Mouse (Mus musculus) hindbrain, embryonic 15.5 days (tissue): Measurements from ENCODE around the gene Pld3. TPM values are rescaled to one million over a fixed set of nuclear protein-coding genes. Genes with fewer than 3 reads are reported as not detected.

Experiments
- ATAC-seq: fragments of 200-750 bp; cut with Nextera tagmentation; 2 replicates; pipeline ENCODE4 v1.8.0; 2017; ENCODE audit warnings: low read depth, moderate number of reproducible peaks, moderate TSS enrichment; ENCODE audit not compliant: low FRiP score
- H3K27ac ChIP-seq: fragments of 300-500 bp; sonication (generic); replicated peaks from 2 replicates; pipeline ENCODE4 v1.5.1; 2015; ENCODE audit warnings: mild to moderate bottlenecking, inconsistent platforms
- H3K27me3 ChIP-seq: fragments of 300-500 bp; sonication (generic); 2 replicates; pipeline ENCODE4 v1.6.1; 2015; ENCODE audit warnings: control low read depth, inconsistent platforms
- H3K36me3 ChIP-seq: fragments of 300-500 bp; sonication (generic); 2 replicates; pipeline ENCODE4 v1.6.1; 2015; ENCODE audit warnings: control low read depth, inconsistent platforms
- H3K4me1 ChIP-seq: fragments of 300-500 bp; sonication (generic); replicated peaks from 2 replicates; pipeline ENCODE4 v1.6.1; 2015; ENCODE audit warnings: control low read depth, inconsistent platforms
- H3K4me2 ChIP-seq: fragments of 300-500 bp; sonication (generic); 2 replicates; pipeline ENCODE4 v1.6.1; 2015; ENCODE audit warnings: moderate library complexity, mild to moderate bottlenecking, inconsistent platforms
- H3K4me3 ChIP-seq: fragments of 300-500 bp; sonication (generic); 2 replicates; pipeline ENCODE4 v1.5.1; 2015; ENCODE audit warnings: mild to moderate bottlenecking, inconsistent platforms
- H3K9ac ChIP-seq: fragments of 300-500 bp; sonication (generic); 2 replicates; pipeline ENCODE4 v1.6.1; 2015; ENCODE audit warnings: inconsistent platforms
- H3K9me3 ChIP-seq: fragments of 300-500 bp; sonication (generic); 2 replicates; pipeline ENCODE4 v1.6.1; 2016; ENCODE audit warnings: control low read depth, inconsistent platforms
- WGBS: fragments of 180-500 bp; shearing (Covaris S2); methylation state at CpG from one replicate; pipeline ENCODE4 v1.1.7; 2015; 5-methylcytosine and 5-hydroxymethylcytosine counted together
- polyA plus RNA-seq: library from polyadenylated mRNA; unstranded; fragments of >200 nt; fragmentation: Nextera tagmentation; extraction: Ambion mirVana; gene quantifications from 2 replicates; pipeline ENCODE4 v1.2.1, GENCODE M21; 2015

The Pld3 gene
- polyA plus RNA-seq: 189 TPM in 2 replicates

GRCm38 (mm10) chr7:27552931-27553513 is at the start of gene Pld3, which contains the start of gene 2310022A10Rik:
TSS of gene Pld3 (minus strand) at chr7:27553218.
TSS of gene 2310022A10Rik (plus strand) at chr7:27553233.
- Histone ChIP-seq H3K4me1 (peaks cover 25% of the 10 kb centered on the region), H3K4me2 (peak within 1 kb of the TSS; percentile 92), H3K36me3 (peaks cover 11% of the 10 kb centered on the region), H3K27ac (peak within 1 kb of the TSS; percentile 68), H3K27me3 (no peaks in the 10 kb centered on the region), H3K9me3 (no peaks in the 10 kb centered on the region), H3K9ac (peak within 1 kb of the TSS; percentile 72), H3K4me3 (peak within 1 kb of the TSS; percentile 90)
- peak; percentile 99 for ATAC-seq
- WGBS: under 1% methylated on average over 41 of the region's 41 CpGs

GRCm38 (mm10) chr7:27602161-27602560 is 49.1 kb upstream of the Pld3 start:
- 82% methylated on average over 2 of the region's 2 CpGs for WGBS
- no peaks in the 10 kb centered on the region for H3K36me3 ChIP-seq
- no peak overlapping the region for H3K4me3 ChIP-seq
- H3K9ac ChIP-seq: no peak overlapping the region
- no peaks in the 10 kb centered on the region for H3K9me3 ChIP-seq
- no peaks in the 10 kb centered on the region for H3K27me3 ChIP-seq
- peaks cover 66% of the 10 kb centered on the region for H3K4me1 ChIP-seq
- 0 out of 2 replicates have a peak overlapping the region, but pooled peaks have one; percentile 38 for H3K27ac ChIP-seq
- no peak for ATAC-seq
- no peak overlapping the region for H3K4me2 ChIP-seq

- H3K4me3 ChIP-seq: no peak overlapping the region
- no peaks in the 10 kb centered on the region for H3K27me3 ChIP-seq
- peaks cover 66% of the 10 kb centered on the region for H3K4me1 ChIP-seq
- no peak overlapping the region for H3K9ac ChIP-seq
- peak overlapping the region; percentile 38 for H3K27ac ChIP-seq
- no peaks in the 10 kb centered on the region for H3K36me3 ChIP-seq
- no peak for ATAC-seq
- H3K4me2 ChIP-seq: no peak overlapping the region
- 54% methylated on average over 4 of the region's 4 CpGs for WGBS
- no peaks in the 10 kb centered on the region for H3K9me3 ChIP-seq
These were observed 48.6 kb upstream of the Pld3 start for GRCm38 (mm10) chr7:27601628-27602027.

- no peak overlapping the region for H3K27ac ChIP-seq
- WGBS: 80% methylated on average over 7 of the region's 7 CpGs
These were observed 45.0 kb upstream of the Pld3 start for GRCm38 (mm10) chr7:27598053-27598452.

GRCm38 (mm10) chr7:27596586-27597503 is 43.8 kb upstream of the Pld3 start:
- 54% methylated on average over 10 of the region's 10 CpGs for WGBS
- Histone ChIP-seq H3K4me2 (0 out of 2 replicates have a peak overlapping the region, but pooled peaks have one; percentile 10), H3K9ac (no peak overlapping the region), H3K4me1 (peaks cover 62% of the 10 kb centered on the region), H3K36me3 (no peaks in the 10 kb centered on the region), H3K4me3 (no peak overlapping the region), H3K27ac (peak overlapping the region; percentile 62), H3K27me3 (no peaks in the 10 kb centered on the region), H3K9me3 (no peaks in the 10 kb centered on the region)
- no peak for ATAC-seq

More at GRCm38 (mm10) chr7:27598053-27598452, 45.0 kb upstream of the Pld3 start:
- Histone ChIP-seq H3K9me3 (no peaks in the 10 kb centered on the region), H3K36me3 (no peaks in the 10 kb centered on the region), H3K4me2 (no peak overlapping the region), H3K4me1 (peaks cover 57% of the 10 kb centered on the region), H3K27me3 (no peaks in the 10 kb centered on the region), H3K4me3 (no peak overlapping the region), H3K9ac (no peak overlapping the region)
- no peak for ATAC-seq

GRCm38 (mm10) chr7:27592934-27593645 is 40.1 kb upstream of the Pld3 start:
- H3K4me2 ChIP-seq: peak overlapping the region; percentile 77
- WGBS: 68% methylated on average over 12 of the region's 12 CpGs
- no peaks in the 10 kb centered on the region for H3K27me3 ChIP-seq
- peak overlapping the region; percentile 100 for H3K27ac ChIP-seq
- H3K4me3 ChIP-seq: peak overlapping the region; percentile 85
- H3K36me3 ChIP-seq: no peaks in the 10 kb centered on the region
- peak overlapping the region; percentile 88 for H3K9ac ChIP-seq
- H3K9me3 ChIP-seq: no peaks in the 10 kb centered on the region
- no peak for ATAC-seq
- H3K4me1 ChIP-seq: peaks cover 42% of the 10 kb centered on the region

- peak overlapping the region; percentile 77 for H3K4me2 ChIP-seq
- 3% methylated on average over 17 of the region's 17 CpGs for WGBS
These were observed 39.4 kb upstream of the Pld3 start for GRCm38 (mm10) chr7:27592217-27592929.

GRCm38 (mm10) chr7:27591266-27592216 is 38.5 kb upstream of the Pld3 start, which contains the start of gene Akt2:
TSS of gene Akt2 (plus strand) at chr7:27591552.
- peak; percentile 94 for ATAC-seq
- peak within 1 kb of the TSS; percentile 77 for H3K4me2 ChIP-seq
- no peaks in the 10 kb centered on the region for H3K9me3 ChIP-seq
- no peaks in the 10 kb centered on the region for H3K27me3 ChIP-seq
- peak within 1 kb of the TSS; percentile 100 for H3K27ac ChIP-seq
- no peaks in the 10 kb centered on the region for H3K36me3 ChIP-seq
- H3K4me3 ChIP-seq: peak within 1 kb of the TSS; percentile 85
- H3K9ac ChIP-seq: peak within 1 kb of the TSS; percentile 88
- peaks cover 26% of the 10 kb centered on the region for H3K4me1 ChIP-seq
- WGBS: under 1% methylated on average over 60 of the region's 71 CpGs

More at GRCm38 (mm10) chr7:27592217-27592929, 39.4 kb upstream of the Pld3 start:
- peaks cover 35% of the 10 kb centered on the region for H3K4me1 ChIP-seq
- H3K36me3 ChIP-seq: no peaks in the 10 kb centered on the region
- H3K4me3 ChIP-seq: peak overlapping the region; percentile 85
- H3K9ac ChIP-seq: peak overlapping the region; percentile 88
- H3K27ac ChIP-seq: peak overlapping the region; percentile 100
- ATAC-seq: peak; percentile 73
- no peaks in the 10 kb centered on the region for H3K27me3 ChIP-seq
- no peaks in the 10 kb centered on the region for H3K9me3 ChIP-seq

- H3K36me3 ChIP-seq: no peaks in the 10 kb centered on the region
- H3K9me3 ChIP-seq: no peaks in the 10 kb centered on the region
- peak overlapping the region; percentile 100 for H3K27ac ChIP-seq
- peak overlapping the region; percentile 77 for H3K4me2 ChIP-seq
- peak overlapping the region; percentile 31; the same call in 1 of the 2 replicates for H3K9ac ChIP-seq
- H3K4me3 ChIP-seq: peak overlapping the region; percentile 85
- 65% methylated on average over 4 of the region's 4 CpGs for WGBS
- H3K4me1 ChIP-seq: peaks cover 18% of the 10 kb centered on the region
- no peaks in the 10 kb centered on the region for H3K27me3 ChIP-seq
- no peak for ATAC-seq
These were observed 37.7 kb upstream of the Pld3 start for GRCm38 (mm10) chr7:27590566-27591213.

- no peak for ATAC-seq
- Histone ChIP-seq H3K4me3 (no peak overlapping the region), H3K36me3 (no peaks in the 10 kb centered on the region), H3K4me2 (no peak overlapping the region), H3K27me3 (no peaks in the 10 kb centered on the region), H3K9ac (no peak overlapping the region), H3K27ac (no peak overlapping the region), H3K4me1 (peaks cover 17% of the 10 kb centered on the region), H3K9me3 (no peaks in the 10 kb centered on the region)
- 96% methylated on average over 4 of the region's 4 CpGs for WGBS
These were observed 37.1 kb upstream of the Pld3 start for GRCm38 (mm10) chr7:27590088-27590487.
